Mouse (Mus musculus): ENCODE results near the gene Egfem1.

- no peak for TF ChIP-seq POLR2A (IDR thresholded peaks at IDR 0.05; ENCODE audit: extremely low read depth, insufficient read depth, low read length)
- no peak for TF ChIP-seq CTCF (IDR thresholded peaks at IDR 0.05; ENCODE audit: low read depth, low read length)
Observed at GRCm38 (mm10) chr3:29291633-29292032, 209.8 kb downstream of the Egfem1 start.

Measured in liver, adult 2 months (tissue).